In genomic region chr12:3781482-3781881, GRCm38 (mm10) we compare ENCODE assay signal across 8 mouse cellular contexts. TPM values are rescaled to one million over a fixed set of nuclear protein-coding genes. Genes with fewer than 3 reads are reported as not detected.
A peak's percentile ranks its signal among the peaks of the same experiment; 100 is the strongest.
DNase-seq lines count a peak whose midpoint lies in the region; ATAC-seq and TF ChIP-seq lines count a peak whose summit lies in the region.

No protein-coding gene starts in this region.

- no peaks in the 10 kb centered on the region for H3K36me3 ChIP-seq in heart, embryonic 12.5 days
- no peaks in the 10 kb centered on the region for H3K36me3 ChIP-seq in kidney, postnatal 0 days (ENCODE audit: insufficient read depth, low read length)
- no peaks in the 10 kb centered on the region for H3K36me3 ChIP-seq in liver, embryonic 11.5 days (ENCODE audit: control insufficient read depth, insufficient read depth, low read length)
- no peaks in the 10 kb centered on the region; the same call in 1 of the 2 replicates for H3K36me3 ChIP-seq in splenic B cell, adult 2 months (ENCODE audit: control insufficient read depth, insufficient read depth, low read length, poor library complexity, severe bottlenecking)

- no peak for TF ChIP-seq POLR2A in bone marrow macrophage, adult 2 months (IDR thresholded peaks at IDR 0.05; ENCODE audit: borderline replicate concordance, low read depth, low read length)
- TF ChIP-seq POLR2A in embryonic fibroblast, embryonic 13.5 days (IDR thresholded peaks at IDR 0.05; ENCODE audit: low read depth, low read length) = no peak

- 2% methylated on average over 8 of the region's 8 CpGs for WGBS in heart, embryonic 12.5 days
- 4% methylated on average over 8 of the region's 8 CpGs for WGBS in kidney, postnatal 0 days
- 4% methylated on average over 8 of the region's 8 CpGs for WGBS in liver, embryonic 11.5 days

- peak; percentile 86 for ATAC-seq in heart, embryonic 12.5 days (ENCODE audit: insufficient number of reproducible peaks, low FRiP score)
- peak; percentile 87 for ATAC-seq in kidney, postnatal 0 days (replicated peaks; ENCODE audit: low FRiP score, low read depth)
- ATAC-seq in liver, embryonic 11.5 days (replicated peaks; ENCODE audit: low FRiP score) = peak; percentile 87

- H3K4me3 ChIP-seq in bone marrow macrophage, adult 2 months (ENCODE audit: insufficient read depth, low read length) = peak overlapping the region; percentile 6; the same call in 1 of the 2 replicates
- no peak overlapping the region for H3K4me3 ChIP-seq in embryonic fibroblast, embryonic 13.5 days (ENCODE audit: insufficient read depth, low read length)
- H3K4me3 ChIP-seq in heart, embryonic 12.5 days = no peak overlapping the region
- no peak overlapping the region for H3K4me3 ChIP-seq in kidney, postnatal 0 days (replicated peaks; ENCODE audit: low read depth, low read length)
- no peak overlapping the region for H3K4me3 ChIP-seq in liver, embryonic 11.5 days (ENCODE audit: low read depth, low read length)

- H3K4me2 ChIP-seq in heart, embryonic 12.5 days = peak overlapping the region; percentile 46
- no peak overlapping the region for H3K4me2 ChIP-seq in kidney, postnatal 0 days (ENCODE audit: low read length)
- peak overlapping the region; percentile 45 for H3K4me2 ChIP-seq in liver, embryonic 11.5 days

- no peaks in the 10 kb centered on the region for H3K27me3 ChIP-seq in heart, embryonic 12.5 days (replicated peaks)
- no peaks in the 10 kb centered on the region for H3K27me3 ChIP-seq in kidney, postnatal 0 days (ENCODE audit: insufficient read depth, low read length)
- no peaks in the 10 kb centered on the region for H3K27me3 ChIP-seq in liver, embryonic 11.5 days (replicated peaks; ENCODE audit: control insufficient read depth, insufficient read depth, low read length)
- H3K27me3 ChIP-seq in splenic B cell, adult 2 months (ENCODE audit: control insufficient read depth, insufficient read depth, low read length, poor library complexity, severe bottlenecking) = no peaks in the 10 kb centered on the region

- H3K27ac ChIP-seq in bone marrow macrophage, adult 2 months (ENCODE audit: insufficient read depth, low read depth, low read length) = peak overlapping the region; percentile 95
- H3K27ac ChIP-seq in embryonic fibroblast, embryonic 13.5 days (ENCODE audit: insufficient read depth, low read length) = peak overlapping the region; percentile 24; the same call in 1 of the 2 replicates
- peak overlapping the region; percentile 97 for H3K27ac ChIP-seq in heart, embryonic 12.5 days (ENCODE audit: poor library complexity, severe bottlenecking)
- peak overlapping the region; percentile 95 for H3K27ac ChIP-seq in kidney, postnatal 0 days
- H3K27ac ChIP-seq in liver, embryonic 11.5 days (ENCODE audit: low read depth, low read length) = peak overlapping the region; percentile 88

- H3K9ac ChIP-seq in heart, embryonic 12.5 days = no peak overlapping the region
- H3K9ac ChIP-seq in kidney, postnatal 0 days (ENCODE audit: low read depth, low read length) = no peak overlapping the region
- H3K9ac ChIP-seq in liver, embryonic 11.5 days (ENCODE audit: low read depth, low read length) = peak overlapping the region; percentile 31; the same call in 1 of the 2 replicates

- peak; percentile 96 to 97 for DNase-seq in B cell, adult 2 months
- peak; percentile 97 for DNase-seq in kidney, postnatal 0 days (ENCODE audit: low spot score)
- DNase-seq in liver, embryonic 11.5 days (ENCODE audit: low spot score) = peak; percentile 93
- DNase-seq in naive thymus-derived CD4-positive, alpha-beta T cell, adult 2 months (ENCODE audit: low read depth) = peak; percentile 89
- DNase-seq in splenic B cell, adult 2 months (ENCODE audit: low read depth, low spot score) = peak; percentile 91

- peak; percentile 96 for TF ChIP-seq CTCF in bone marrow macrophage, adult 2 months (IDR thresholded peaks at IDR 0.05; ENCODE audit: low read depth, low read length)
- TF ChIP-seq CTCF in embryonic fibroblast, embryonic 13.5 days (IDR thresholded peaks at IDR 0.05; ENCODE audit: borderline replicate concordance, insufficient read depth, low read length) = peak; percentile 97
- peak; percentile 99 for TF ChIP-seq CTCF in kidney, postnatal 0 days (IDR thresholded peaks at IDR 0.05; ENCODE audit: low read depth)

- H3K9me3 ChIP-seq in heart, embryonic 12.5 days (replicated peaks) = no peaks in the 10 kb centered on the region
- H3K9me3 ChIP-seq in kidney, postnatal 0 days (replicated peaks; ENCODE audit: low read length) = no peaks in the 10 kb centered on the region
- H3K9me3 ChIP-seq in liver, embryonic 11.5 days (ENCODE audit: control insufficient read depth, low read length) = no peaks in the 10 kb centered on the region

- H3K4me1 ChIP-seq in bone marrow macrophage, adult 2 months (ENCODE audit: control insufficient read depth, insufficient read depth, low read length) = peaks cover 43% of the 10 kb centered on the region
- H3K4me1 ChIP-seq in embryonic fibroblast, embryonic 13.5 days (ENCODE audit: control insufficient read depth, insufficient read depth, low read length) = peaks cover 11% of the 10 kb centered on the region; the same call in 1 of the 2 replicates
- H3K4me1 ChIP-seq in heart, embryonic 12.5 days (replicated peaks) = peaks cover 61% of the 10 kb centered on the region
- H3K4me1 ChIP-seq in kidney, postnatal 0 days (replicated peaks; ENCODE audit: insufficient read depth, low read length) = peaks cover 34% of the 10 kb centered on the region
- H3K4me1 ChIP-seq in liver, embryonic 11.5 days (replicated peaks; ENCODE audit: control insufficient read depth, insufficient read depth, low read length) = peaks cover 43% of the 10 kb centered on the region

RNA-seq across cellular contexts. Expression of gene Dnmt3a, which starts 24.3 kb away (rescaled TPM):
- polyA plus RNA-seq in bone marrow macrophage, adult 2 months (2012; ENCODE audit: insufficient read depth, insufficient read length, missing spikeins) = 36.9 and 53.8 TPM in 2 replicates
- polyA plus RNA-seq in embryonic fibroblast, embryonic 13.5 days (2011; ENCODE audit: insufficient read length, low read depth, missing spikeins) = 21.6 and 27.0 TPM in 2 replicates
- polyA plus RNA-seq in heart, embryonic 12.5 days (2016; fragmentation: Nextera tagmentation; extraction: Ambion mirVana) = 139 and 142 TPM in 2 replicates
- polyA plus RNA-seq in kidney, postnatal 0 days (2015; fragmentation: Nextera tagmentation; extraction: Ambion mirVana) = 96.5 and 112 TPM in 2 replicates
- polyA plus RNA-seq in liver, embryonic 11.5 days (2014; fragmentation: Nextera tagmentation; extraction: Ambion mirVana) = 73.2 and 73.3 TPM in 2 replicates

Comparison
In these comparisons a context has a peak if more than half of its experiments do, and no peak if none do; other contexts are left out.
1. H3K27ac ChIP-seq: peak in every context shown above with its lines; median percentile 97 in heart, embryonic 12.5 days; 95 in bone marrow macrophage, adult 2 months; 95 in kidney, postnatal 0 days; 88 in liver, embryonic 11.5 days; 24 in embryonic fibroblast, embryonic 13.5 days.